Mouse (Mus musculus): ENCODE measurements at regions not wholly inside any gene's neighbourhood (a gene's known extent, or its start where the extent isn't known, plus 50 kb on each side); places are given as distances from the start of the nearest gene placed in this dataset.

DNA sequence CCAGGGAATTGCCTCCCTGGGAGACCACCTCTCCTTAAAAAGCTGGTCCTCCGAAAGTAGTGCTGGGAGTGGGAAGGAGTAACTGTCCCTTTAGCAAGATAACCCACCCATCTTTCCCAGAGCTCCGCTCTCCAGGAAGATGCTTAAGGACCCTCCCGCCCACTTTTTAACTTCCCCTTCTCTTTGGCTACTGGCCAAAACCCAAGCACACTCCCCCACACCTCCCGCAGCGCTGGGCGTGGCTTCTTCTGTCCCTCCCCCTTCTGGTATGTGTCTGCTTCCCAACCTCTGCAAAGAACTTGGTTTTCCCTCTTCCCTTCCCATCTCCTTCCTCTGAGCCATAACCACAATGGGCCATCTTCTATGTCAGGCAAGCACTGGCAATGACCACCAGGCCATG, 85.4 kb downstream of the Rpap3 start:
- 0 out of 2 replicates have a peak, but pooled peaks have one; percentile 45 for ATAC-seq (replicated peaks; ENCODE audit: low read depth, poor library complexity, severe bottlenecking)

GRCm38 (mm10) chr15:97619764-97620163, 85.9 kb downstream of the Rpap3 start:
- ATAC-seq (replicated peaks; ENCODE audit: low read depth, poor library complexity, severe bottlenecking), result no peak

DNA sequence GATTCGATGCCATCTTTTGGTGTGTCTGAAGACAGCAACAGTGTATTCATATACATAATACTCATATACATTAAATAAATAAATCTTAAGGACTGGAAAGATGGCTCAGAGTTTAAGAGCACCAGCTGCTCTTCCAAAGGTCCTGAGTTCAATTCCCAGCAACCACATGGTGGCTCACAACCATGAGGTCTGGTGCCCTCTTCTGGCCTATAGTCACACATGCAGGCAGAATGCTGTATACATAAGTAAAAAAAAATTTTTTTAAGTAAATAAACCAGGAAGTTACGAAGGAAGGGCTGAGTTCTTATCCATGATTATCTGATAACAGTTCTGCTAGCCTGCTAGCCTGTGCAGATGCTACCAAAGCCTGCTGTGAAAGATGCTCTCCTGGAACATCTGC, 93.3 kb downstream of the Rpap3 start:
- peak; percentile 18; the same call in 1 of the 2 replicates for ATAC-seq (replicated peaks; ENCODE audit: low read depth, poor library complexity, severe bottlenecking)

DNA sequence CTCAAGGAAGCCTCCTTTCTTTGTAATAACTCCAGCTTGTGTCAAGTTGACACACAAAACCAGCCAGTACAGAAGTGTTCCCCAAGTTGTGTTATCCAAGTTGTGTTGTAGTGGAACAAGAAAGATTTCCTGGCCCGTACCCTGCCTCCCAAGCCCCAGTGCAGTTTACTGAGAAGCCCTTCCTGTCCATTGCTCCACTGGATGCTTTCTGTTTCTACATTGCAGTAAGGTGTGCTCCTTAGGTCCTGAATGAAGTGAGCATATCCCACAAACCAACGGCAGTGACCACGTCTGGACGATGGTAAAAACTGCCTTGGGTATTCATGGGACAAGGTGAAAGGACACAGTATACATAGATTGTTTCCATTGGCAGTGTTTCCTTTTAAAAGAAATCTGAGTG, 94.9 kb downstream of the Rpap3 start:
- no peak for ATAC-seq (replicated peaks; ENCODE audit: low read depth, poor library complexity, severe bottlenecking)

DNA sequence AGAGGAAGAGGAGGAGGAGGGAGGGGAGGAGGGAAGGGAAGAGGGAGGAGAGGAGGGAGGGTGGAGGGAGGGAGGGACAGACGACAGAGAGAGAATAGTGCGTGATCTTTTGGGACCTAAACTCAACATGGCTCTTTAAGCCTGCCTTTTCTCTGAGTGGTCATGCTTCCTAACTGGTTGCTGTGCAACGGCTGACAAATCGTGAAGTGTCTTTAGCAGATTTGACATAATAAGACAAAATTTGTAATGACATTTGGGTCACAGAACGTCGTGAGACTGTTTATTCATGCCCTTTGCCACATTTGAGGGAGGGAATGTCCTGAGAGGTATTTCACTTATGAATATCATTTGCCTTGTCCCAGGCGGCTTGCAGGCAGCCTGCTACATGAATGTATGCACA, 96.1 kb downstream of the Rpap3 start:
- ATAC-seq (replicated peaks; ENCODE audit: low read depth, poor library complexity, severe bottlenecking), result no peak

- ATAC-seq (replicated peaks; ENCODE audit: low read depth, poor library complexity, severe bottlenecking), result no peak
These were observed 97.0 kb downstream of the Rpap3 start for GRCm38 (mm10) chr15:97608651-97609050.

DNA sequence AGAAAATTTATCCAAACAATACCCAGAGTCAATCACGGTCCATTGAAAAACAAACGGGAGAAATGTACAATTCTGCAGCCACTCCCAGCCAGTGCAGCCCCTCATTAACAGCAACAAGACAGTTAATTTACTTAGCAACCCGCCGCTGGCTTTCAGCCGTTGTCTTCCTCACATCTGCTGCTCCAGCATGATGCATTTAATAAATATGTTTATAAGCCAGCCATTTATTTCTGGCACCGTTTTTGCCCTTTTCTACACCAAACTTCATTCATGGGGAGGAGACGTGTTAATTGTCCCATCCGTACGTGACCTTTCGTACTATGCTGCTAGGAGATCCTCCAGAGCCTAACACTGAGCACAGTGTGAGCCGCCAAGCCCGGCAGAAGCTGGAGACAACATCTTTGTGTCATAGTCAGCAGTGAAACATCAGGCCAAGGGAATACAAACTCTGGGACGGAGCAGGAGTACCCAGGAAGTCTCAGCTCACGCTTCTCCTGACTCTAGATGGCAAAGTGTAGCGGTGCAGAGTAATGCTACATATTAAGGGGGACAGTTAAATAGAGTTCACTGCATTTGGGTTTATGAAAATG, 97.9 kb downstream of the Rpap3 start:
- no peak for ATAC-seq (replicated peaks; ENCODE audit: low read depth, poor library complexity, severe bottlenecking)

DNA sequence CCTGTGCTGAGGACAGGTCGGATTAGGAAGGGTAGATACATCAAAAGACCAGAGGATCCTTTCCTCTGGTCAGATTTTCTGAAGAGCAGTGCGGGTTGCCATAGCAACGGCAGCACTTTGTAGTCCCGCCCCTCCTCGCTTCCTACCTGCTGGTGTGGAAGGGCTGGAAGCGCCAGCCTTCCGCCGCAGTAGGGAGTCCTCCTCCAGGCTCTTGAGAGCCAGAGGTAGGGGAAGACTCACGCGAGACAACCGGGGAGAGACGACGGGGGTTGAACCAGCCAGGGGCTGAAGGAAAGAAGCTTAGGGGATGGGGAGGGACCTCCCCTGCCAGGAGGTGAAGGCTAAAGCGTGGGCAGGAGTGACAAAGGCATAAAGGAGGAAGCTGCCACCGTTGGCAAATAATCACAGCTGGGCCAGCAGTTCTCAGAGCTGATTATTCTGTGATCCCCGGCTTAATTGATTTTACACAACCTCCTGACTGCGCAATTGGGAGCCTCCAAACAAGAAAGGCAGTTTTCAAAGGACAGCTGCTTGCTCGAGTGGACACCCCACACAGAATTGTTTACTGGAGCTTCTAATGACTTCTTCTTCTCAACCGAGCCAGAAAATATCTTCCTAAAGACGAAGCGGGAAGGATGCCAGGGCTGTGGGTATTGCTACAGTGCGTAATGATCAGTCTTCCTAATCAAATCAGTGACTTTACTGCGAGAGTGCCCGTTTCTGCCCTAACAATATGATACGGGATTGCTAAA, 98.8 kb downstream of the Rpap3 start:
- peak; percentile 63 for ATAC-seq (replicated peaks; ENCODE audit: low read depth, poor library complexity, severe bottlenecking)

- ATAC-seq (replicated peaks; ENCODE audit: low read depth, poor library complexity, severe bottlenecking), result no peak
These were observed 99.4 kb downstream of the Rpap3 start for GRCm38 (mm10) chr15:97606232-97606629.

DNA sequence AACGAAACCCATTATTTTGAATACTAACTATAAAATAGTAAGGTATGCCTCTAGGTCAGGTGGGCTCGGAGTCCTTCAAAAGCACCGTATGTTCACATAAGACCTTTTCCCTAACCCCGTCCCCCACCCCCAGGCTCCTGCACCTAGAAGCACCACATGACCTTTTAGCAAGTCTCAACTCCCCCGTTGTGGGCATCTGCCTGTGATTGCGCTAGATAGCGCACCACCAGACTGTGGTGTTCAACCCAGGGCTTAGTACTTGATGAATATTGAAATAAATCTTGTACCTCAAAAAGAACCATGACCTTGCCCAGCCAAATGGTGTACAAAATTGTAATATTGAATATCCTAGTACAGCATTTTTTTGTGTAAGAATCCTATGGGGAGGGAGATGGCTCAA, 99.8 kb downstream of the Rpap3 start:
- no peak for ATAC-seq (replicated peaks; ENCODE audit: low read depth, poor library complexity, severe bottlenecking)

DNA sequence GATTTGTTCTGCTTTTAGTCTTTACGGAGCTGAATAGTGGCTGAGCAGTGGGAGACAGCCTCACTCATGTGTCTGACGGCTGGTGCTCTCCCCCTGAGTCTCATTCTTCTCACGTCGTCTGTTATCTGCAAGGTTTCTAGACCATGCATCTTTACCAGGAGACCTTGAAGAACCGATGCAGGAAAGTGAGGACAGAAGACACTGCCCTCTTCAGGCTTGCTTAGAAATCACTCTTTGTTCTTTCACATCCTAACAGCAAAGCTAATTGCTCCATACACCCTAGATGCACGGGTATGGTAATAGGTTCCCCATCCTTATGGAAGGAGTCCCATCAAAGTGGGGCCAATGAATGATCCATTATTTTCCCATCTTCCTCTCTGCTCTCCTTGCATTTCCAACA, 102.1 kb downstream of the Rpap3 start:
- ATAC-seq (replicated peaks; ENCODE audit: low read depth, poor library complexity, severe bottlenecking), result peak; percentile 65

- ATAC-seq (replicated peaks; ENCODE audit: low read depth, poor library complexity, severe bottlenecking), result no peak
These were observed 107.4 kb downstream of the Rpap3 start for GRCm38 (mm10) chr15:97598270-97598669.

DNA sequence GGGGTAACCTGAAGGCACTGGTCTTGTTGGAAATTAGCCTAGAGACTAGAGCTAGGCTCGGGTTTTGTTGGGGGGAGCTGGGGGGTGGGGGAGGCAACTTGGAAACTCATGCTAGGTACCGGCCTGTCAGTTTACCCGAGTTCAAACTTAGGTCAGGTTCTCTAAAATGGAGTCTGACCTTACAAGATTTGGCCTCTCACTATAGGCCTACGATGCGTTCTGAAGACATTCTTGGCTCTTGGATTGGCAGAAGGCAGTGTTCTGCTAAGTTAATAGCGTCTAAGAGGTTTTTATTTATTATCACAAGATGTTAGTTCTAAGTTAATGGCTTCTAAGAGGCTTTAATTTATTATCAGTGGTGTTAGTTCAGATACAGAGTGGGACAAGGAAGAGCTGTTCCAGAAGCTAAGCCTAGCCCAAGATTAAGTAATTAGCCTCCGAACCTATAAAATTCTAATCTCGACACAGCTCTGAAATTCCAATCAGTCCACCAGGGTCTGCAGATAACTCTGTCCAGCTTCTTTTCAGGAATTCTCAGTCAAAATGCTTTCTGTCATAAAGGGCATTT, 109.0 kb downstream of the Rpap3 start:
- ATAC-seq (replicated peaks; ENCODE audit: low read depth, poor library complexity, severe bottlenecking), result no peak

DNA sequence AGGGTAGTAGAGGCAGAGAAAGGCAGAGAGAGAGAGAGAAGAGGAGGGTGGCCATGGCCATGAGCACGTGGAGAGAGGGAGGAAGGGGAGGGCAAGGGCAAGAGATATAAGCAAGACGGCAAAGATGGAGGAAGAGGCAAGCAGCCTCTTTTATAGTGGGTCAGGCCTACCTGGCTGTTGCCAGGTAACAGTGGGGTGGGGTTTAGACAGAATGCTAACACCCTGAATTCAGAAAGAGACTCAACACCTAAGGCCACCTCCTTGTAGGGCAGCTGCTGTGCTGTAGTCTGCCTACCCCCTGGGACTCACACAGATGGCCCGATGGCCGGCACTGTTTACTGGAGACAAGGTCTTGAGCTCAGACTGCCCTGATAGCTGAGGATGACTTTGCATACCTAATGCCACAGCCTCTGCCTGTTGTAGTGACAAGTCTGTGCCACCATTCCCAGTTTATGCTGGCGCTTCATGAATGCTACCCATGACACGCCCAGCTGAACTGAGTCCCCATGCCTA, 110.3 kb downstream of the Rpap3 start:
- no peak for ATAC-seq (replicated peaks; ENCODE audit: low read depth, poor library complexity, severe bottlenecking)

- no peak for ATAC-seq (replicated peaks; ENCODE audit: low read depth, poor library complexity, severe bottlenecking)
These were observed 111.6 kb downstream of the Rpap3 start for GRCm38 (mm10) chr15:97593781-97594600.

DNA sequence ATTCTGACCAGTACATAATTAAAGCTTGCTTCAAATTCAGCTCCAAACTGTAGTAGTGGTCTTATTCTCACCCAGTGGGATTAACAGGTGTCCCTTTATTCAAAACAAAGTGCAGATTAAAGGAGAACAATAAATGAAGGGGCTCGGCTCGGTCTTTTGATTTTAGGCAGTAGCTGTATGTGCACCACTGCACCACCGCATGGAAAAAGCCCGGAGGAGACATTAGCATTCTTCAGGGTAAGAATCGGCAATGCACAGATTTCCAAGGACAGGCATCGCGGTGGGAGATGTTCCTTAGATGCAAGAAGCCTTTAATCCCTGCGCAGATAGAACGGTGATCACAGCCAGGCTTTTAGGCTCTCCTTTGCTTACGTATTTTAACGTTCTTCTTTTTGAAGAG, 112.8 kb downstream of the Rpap3 start:
- no peak for ATAC-seq (replicated peaks; ENCODE audit: low read depth, poor library complexity, severe bottlenecking)

- ATAC-seq (replicated peaks; ENCODE audit: low read depth, poor library complexity, severe bottlenecking), result 0 out of 2 replicates have a peak, but pooled peaks have one; percentile 17
These were observed 114.2 kb downstream of the Rpap3 start for GRCm38 (mm10) chr15:97591406-97591805.

GRCm38 (mm10) chr15:97590732-97591292, 114.8 kb downstream of the Rpap3 start:
- peak; percentile 94 for ATAC-seq (replicated peaks; ENCODE audit: low read depth, poor library complexity, severe bottlenecking)

GRCm38 (mm10) chr15:97587571-97588205, 117.9 kb downstream of the Rpap3 start:
- ATAC-seq (replicated peaks; ENCODE audit: low read depth, poor library complexity, severe bottlenecking), result no peak

GRCm38 (mm10) chr15:97581724-97582154, 123.9 kb downstream of the Rpap3 start:
- ATAC-seq (replicated peaks; ENCODE audit: low read depth, poor library complexity, severe bottlenecking), result peak; percentile 97

All from common myeloid progenitor, adult 5-6 weeks (primary cell).